Mouse (Mus musculus): ENCODE measurements around the gene Atpif1. TPM values are rescaled to one million over a fixed set of nuclear protein-coding genes. Genes with fewer than 3 reads are reported as not detected.

Gene Atpif1
- 1,728 and 2,046 TPM in 2 replicates for total RNA-seq (2017)

DNA sequence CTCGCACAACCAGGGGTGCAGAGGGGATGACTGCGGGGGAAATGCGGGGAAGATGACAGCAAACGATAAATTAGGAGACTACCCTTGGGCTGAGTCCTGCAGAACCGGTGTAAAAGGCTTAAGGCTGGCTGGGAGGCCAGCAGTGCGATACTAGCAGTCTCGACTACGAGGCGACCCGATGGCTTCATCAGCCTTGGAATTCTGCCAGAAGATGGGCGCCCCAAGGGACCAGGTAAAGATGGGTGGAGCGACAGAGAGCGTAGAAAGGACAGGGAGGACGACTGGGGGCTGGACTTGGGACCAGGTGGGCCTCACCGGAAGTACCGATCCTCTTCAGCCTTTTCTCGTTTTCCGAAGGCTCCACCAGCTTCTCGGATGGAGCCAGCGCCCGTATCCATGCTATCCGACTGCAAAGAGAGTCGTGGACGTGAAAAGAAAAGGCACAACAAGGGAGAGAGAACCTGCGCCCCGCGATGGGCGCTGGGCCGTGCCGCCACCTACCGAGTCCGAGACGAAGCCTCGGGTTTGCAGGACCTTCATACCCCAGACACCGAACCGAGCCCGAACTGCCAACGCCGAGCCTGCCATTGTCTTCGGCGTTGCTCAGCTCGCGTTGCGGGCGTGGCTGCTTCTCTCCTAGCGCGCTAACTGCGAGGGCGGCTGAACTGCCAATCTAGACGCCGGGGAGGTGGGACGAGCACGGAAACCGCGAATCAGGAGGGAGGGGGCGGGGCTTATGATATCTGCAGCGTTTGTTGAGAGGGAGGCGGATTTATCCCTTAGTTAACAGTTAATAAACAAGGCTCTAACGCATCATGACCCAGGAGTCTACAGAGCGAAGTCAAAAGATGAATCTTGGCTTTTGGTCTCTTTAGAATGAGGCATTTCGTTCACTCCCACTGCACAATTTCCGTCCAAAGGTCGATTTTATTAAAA is at the start of gene Atpif1:
Gene Atpif1, minus strand, starts transcription at position 679 of the 936 bp plus-strand sequence.
- ATAC-seq (replicated peaks; ENCODE audit: low read depth, poor library complexity, severe bottlenecking): peak; percentile 83

DNA sequence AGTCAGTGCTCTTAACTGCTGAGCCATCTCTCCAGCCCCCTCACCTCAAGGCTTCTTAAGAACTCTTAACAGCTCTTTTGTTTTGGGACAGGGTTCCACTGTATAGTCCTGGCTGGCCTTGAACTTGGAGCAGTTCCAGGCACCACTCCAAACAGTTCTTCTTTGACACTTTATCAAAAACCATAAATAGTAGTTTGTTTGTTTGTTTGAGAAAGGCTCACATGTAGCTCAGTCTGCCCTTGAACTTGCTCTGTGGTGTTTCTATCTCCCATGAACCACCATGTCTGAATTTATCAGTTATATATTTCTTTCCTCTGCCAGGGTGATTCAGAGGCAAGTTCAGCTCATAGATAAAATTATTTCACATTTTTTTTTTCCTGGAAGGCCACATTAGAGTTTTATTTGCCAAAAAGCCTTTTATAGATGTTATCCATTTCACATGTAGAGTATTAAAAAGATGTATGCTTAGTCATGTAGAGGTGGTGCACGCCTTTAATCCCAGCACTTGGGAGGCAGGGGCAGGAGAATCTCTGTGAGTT is 41.4 kb upstream of the Atpif1 start:
- no peak for ATAC-seq (replicated peaks; ENCODE audit: low read depth, poor library complexity, severe bottlenecking)

DNA sequence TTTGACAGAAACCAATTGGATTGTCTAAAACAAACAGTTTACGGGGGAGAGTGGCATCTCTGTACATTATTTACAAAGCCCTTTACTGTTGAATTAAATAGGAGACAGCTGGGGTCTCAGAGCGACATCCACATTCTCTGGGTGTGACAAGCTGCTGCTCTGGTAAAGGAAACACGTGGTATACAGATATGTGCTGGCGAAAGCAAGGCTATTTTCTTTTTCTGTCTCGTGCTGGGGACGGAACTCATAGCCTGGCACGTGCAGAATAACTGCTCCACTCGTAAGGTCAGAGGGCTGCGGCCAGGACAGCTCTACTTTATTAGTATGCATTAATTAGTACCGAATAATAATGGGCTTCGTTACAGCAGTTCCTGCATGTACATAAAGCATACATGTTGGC is 39.9 kb upstream of the Atpif1 start:
- ATAC-seq (replicated peaks; ENCODE audit: low read depth, poor library complexity, severe bottlenecking): peak; percentile 54; the same call in 1 of the 2 replicates

DNA sequence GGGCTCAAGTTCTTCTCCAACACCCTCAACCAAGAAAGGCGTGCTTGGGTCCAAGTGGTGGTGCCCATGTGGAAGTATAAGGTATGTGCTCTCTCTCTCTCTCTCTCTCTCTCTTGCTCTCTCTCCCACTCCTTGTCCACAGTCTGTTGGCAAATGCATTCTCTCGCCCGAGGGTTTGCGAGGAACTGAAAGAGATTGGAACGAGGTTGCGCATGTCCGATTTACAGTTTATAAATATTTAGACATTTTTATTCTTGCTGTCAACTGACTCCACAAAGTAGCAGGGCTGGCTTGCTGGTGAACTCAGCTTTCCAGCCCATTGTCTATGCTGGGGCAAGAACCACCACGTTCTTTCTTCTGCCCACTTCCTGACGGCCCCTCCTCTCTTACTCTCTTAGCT is 37.7 kb upstream of the Atpif1 start:
- ATAC-seq (replicated peaks; ENCODE audit: low read depth, poor library complexity, severe bottlenecking): no peak

DNA sequence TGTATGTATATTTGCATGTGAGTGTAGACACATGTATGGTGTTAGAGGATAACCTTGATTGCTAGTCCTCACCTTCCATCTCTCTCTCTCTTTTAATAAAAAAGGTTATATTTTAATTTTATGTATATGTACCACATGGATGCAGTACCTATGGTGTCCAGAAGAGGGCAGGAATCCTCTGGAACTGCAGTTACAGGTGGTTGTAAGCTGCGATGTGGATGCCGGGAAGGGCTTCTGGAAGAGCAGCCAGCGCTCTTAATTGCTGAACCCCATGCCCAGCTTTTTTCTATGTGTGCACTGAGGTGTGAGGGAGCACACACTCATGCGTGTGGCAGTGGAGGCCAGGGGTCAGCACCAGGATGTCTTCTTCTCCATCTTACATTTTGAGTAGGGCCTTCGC is 35.7 kb upstream of the Atpif1 start:
- ATAC-seq (replicated peaks; ENCODE audit: low read depth, poor library complexity, severe bottlenecking): no peak

DNA sequence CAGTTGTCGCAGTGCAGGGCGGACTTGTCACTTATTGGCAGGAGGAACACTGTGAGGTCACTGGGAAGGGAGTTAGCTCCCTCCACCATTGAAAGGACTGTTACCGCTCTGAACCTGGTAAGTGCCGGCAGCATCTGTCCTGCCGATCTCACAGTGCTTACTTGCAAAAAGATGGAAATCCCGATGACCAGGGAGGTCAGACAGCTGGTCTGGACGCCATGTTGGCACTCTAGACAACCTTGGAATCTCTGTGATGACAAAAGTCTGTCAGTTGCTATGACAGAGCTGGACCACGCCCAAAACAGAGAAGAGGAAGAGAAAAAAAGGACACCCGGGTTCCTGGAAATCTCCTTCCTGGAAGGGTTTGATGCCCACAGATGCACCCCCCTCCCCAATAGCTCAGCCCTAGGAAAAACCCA is 33.9 kb upstream of the Atpif1 start:
- ATAC-seq (replicated peaks; ENCODE audit: low read depth, poor library complexity, severe bottlenecking): no peak

DNA sequence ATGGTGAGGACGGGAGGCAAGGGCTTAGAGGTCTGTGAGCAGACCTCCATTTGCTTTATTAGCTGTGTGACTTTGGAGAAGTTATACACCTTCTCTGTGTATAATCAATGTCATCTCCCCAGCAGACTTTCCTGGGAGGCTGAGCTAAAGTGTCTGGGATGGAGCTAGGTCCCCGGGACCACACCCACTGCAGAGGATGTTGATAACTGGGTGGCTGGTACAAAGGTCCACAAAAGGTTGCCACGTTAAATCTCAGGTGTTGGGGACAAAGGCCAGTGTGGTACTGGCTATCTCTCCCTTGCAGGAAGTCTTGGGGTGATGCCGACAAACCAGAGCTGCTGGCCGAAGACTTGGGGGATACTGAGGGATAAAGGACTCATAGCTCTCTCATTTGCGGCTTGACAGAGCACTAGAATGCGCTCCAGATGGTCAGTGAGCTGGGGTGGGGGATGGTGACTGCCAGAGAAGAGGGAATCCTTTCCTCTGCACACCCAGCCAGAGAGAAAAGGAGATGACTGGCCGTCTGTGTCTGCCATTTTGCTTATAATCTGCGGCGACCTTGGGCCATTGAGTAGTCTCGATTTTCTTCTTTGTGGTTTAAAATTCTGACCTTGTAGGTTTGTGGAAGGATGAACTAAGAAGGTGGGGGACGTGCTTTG is 31.8 kb upstream of the Atpif1 start:
- ATAC-seq (replicated peaks; ENCODE audit: low read depth, poor library complexity, severe bottlenecking): no peak

DNA sequence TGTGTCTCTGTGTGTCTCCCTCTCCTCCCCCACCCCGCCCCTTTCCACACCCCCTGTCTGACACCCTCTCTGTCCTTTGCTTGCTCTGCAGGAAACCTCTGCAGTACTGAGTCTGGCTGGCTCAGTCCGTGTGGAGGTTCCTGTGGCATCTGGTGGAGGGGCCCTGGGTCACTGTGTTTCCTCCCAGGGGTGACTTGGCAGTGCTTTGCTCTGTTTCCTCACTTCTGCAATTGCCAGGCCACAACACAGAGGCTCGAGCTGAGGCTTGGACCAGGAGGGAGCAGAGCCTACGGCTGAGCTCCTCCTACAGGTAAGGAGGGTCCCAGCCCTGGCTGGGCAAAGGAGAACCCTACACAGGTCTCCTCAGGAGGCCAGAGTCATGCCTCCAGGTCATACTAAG is 30.5 kb upstream of the Atpif1 start, which contains the start of gene Ptafr:
Gene Ptafr, plus strand, starts transcription at position 103 of the 400 bp plus-strand sequence.
- ATAC-seq (replicated peaks; ENCODE audit: low read depth, poor library complexity, severe bottlenecking): peak; percentile 99

DNA sequence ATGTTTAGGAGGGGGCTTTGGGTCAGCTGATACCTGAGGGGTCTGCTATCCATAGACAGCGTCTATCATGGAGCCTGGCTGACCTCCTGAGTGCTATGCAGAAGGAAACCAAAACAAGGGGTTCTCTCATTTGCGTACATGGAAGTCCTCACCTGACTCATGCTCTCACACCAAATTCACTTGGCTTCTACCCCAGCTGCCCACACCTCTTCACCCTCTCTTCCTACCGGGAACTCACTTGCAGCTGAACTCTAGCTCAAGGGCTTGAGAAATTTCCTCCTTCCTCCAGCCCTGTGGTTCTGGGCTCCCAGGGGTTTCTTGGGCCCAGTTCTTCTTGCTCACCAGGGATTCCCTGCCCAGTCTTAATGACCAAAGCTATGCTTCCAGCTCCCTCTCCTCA is 29.8 kb upstream of the Atpif1 start:
- no peak for ATAC-seq (replicated peaks; ENCODE audit: low read depth, poor library complexity, severe bottlenecking)

DNA sequence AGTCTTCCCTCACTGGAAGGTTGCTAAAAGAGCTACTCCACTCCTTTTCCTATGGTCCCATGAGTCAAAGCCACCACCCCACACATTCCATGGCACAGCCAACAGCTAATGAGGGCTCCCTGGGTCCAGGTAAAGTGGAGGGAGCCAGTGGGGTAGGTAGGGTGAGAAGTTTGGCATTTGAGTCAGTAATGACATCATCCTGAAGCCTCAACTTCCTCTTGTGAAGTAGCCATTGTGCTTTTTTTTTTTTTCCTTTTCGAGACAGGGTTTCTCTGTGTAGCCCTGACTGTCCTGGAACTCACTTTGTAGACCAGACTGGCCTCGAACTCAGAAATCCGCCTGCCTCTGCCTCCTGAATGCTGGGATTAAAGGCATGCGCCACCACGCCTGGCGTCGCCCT is 22.1 kb upstream of the Atpif1 start:
- peak; percentile 48; the same call in 1 of the 2 replicates for ATAC-seq (replicated peaks; ENCODE audit: low read depth, poor library complexity, severe bottlenecking)

DNA sequence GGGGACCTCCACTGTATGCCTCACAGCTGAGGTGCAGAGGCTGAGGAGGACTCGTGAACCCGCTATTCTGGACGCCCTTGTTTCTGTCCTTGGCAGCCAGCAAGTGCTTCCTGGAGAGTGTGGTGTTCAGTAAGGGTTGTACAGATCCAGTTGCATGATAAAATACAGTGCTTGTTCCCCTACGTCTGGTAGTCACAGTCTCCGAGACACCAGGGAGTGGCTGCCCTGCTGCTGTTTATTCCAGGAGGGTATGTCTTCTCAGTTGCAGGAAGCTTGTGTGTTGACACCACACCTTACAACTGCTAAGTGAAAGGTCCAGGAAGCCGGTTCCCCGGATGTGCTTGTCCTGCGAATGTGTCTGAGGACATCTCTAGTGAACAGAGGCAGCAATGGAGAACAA is 21.2 kb upstream of the Atpif1 start:
- peak; percentile 53 for ATAC-seq (replicated peaks; ENCODE audit: low read depth, poor library complexity, severe bottlenecking)

DNA sequence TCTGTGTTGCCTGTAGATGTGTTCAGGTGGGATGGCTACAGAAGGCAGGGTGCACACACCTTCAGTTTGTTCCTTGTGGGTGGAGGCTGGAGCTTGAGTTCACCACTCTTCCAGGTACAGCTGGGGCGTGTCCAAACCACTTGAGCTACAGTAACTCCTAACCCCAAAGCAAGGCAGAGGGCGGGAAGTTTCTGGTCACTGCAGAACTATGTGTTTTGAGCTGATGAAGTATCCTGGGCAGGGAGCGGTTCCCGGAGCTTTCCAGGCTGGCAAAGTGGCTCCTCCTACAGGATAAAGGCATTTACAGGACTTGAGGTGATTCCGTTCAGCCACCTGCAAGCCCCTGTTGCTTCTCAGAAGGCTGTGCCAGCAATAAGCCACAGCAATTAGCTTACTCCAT is 20.8 kb upstream of the Atpif1 start:
- no peak for ATAC-seq (replicated peaks; ENCODE audit: low read depth, poor library complexity, severe bottlenecking)

DNA sequence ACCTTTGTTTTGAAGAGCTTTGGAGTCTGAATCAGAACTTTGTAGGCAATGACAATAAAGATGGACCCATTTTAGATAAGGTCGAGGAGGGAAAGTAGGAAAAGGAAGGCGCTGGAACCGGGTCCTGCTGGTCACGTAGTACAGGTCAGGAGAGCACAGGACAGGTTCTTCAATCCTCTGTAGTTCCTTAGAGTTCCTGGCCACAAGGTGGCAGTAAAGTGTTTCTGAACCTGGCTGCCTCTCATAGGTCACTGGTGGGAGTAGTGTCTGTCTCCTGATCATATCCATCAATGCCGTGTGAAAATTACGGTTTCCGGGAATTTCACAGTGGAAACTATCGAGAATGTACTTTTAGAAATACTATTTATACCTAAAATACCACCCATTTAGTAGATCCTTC is 12.4 kb upstream of the Atpif1 start:
- peak; percentile 83 for ATAC-seq (replicated peaks; ENCODE audit: low read depth, poor library complexity, severe bottlenecking)

DNA sequence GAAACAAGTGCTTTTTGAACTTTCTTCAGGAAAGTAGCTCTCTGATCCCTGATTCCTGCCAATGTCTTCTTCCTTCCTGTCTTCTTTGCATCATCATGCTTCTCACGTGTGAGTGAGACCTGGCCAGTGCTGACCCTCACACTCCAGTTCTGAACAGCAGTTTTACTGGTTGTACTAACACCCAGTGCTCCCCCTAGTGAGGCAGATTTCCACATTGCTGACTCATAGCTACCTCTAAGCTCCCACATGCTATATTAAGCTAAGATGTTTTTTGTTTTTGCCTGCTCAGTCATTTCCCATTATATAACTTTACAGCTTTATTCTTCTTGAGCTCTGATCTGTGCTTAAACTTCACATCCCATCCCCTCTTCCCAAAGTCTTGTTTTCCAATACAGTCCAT is 9.3 kb upstream of the Atpif1 start:
- ATAC-seq (replicated peaks; ENCODE audit: low read depth, poor library complexity, severe bottlenecking): no peak

DNA sequence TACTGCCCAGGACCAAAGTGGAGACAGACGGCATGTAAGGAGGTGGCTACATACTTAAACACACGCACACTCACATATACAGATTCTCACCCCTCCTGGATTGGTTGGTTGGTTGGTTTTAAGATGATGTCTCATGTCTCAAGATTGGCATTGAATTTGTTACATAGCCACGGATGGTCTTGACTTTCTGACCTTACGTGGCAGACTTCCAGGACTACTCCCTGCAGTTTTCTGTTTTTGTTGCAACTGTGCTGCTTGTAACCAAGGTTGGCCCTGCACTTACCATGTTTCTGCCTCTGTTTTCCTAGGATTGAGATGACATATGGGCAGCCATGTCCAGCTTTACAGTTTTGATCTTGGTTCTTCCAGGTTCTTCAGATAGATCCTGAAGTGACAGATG is 8.0 kb upstream of the Atpif1 start:
- ATAC-seq (replicated peaks; ENCODE audit: low read depth, poor library complexity, severe bottlenecking): no peak

DNA sequence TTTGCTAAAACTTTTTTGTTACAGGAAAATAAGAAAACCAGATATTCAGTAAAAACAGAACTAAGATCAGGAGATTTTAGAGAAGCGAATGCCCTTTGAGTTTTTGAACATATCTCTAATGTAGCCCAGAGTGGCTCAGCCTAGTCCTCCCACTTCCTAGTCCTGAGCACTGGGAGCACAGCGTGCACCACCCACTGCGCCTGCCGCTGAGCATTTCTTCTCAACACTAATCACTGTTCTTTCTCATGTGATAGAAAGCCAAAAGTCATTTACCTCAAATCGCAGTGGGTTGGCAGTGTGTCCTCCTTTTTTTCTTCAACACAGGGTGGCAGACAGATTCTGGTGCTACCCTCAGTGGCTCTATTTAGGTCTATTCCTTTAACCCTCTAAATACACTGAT is 6.0 kb upstream of the Atpif1 start:
- ATAC-seq (replicated peaks; ENCODE audit: low read depth, poor library complexity, severe bottlenecking): no peak

DNA sequence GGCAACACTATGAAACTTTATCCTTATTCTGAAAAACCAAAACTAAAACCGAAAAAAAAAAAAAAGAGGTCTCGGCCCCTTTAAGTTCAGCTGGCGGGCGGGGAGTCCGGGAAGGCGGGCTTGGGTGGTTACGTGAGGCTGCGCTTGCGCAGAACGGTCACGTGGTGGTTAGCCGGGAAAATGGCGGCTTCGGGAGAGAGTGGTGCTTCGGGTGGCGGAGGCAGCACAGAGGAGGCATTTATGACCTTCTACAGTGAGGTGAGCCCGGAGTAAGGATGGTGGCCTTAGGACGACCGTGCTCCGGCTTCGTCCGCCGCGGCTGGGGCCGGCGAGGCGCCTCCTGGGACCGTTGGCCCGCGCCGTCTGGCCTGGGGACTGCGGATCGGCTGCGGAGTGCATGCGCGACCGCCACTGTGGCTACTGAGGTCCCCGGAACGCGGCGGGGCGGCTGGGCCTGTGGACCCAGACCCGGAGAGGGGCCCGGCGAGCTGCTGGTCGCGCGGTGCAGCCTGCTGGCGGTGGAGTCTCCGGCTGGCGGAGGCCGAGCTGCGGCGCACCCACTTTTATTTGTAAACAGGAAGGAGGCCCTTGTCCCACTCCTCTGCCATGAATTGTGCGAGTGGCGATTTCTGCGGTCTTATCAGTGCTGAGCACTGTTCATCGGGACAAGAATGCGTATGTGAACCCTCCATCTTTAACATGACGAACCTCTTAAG is 2.1 kb upstream of the Atpif1 start, which contains the start of gene Dnajc8:
Gene Dnajc8, plus strand, starts transcription at position 145 of the 716 bp plus-strand sequence.
- peak; percentile 55 for ATAC-seq (replicated peaks; ENCODE audit: low read depth, poor library complexity, severe bottlenecking)

DNA sequence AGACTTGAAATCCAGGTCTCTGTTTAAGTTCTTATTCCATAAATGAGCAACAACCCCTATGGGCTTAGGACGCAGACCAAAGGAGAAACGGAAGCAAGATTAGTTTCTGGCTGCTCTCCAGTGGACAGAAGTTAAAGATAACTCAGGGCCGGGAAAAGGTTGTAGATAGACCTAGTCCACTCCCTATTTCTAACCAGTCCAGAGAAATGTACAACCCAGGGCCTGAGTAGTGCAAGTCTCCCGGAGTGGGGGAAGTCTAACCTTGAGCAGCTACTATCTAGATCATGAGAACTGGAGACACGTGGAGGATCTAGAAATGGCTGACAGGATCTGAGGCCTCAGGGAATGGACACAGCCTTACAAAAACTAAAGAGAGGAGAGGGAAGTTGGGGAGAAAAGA is 963 bp downstream of the Atpif1 start:
- ATAC-seq (replicated peaks; ENCODE audit: low read depth, poor library complexity, severe bottlenecking): 0 out of 2 replicates have a peak, but pooled peaks have one; percentile 3

DNA sequence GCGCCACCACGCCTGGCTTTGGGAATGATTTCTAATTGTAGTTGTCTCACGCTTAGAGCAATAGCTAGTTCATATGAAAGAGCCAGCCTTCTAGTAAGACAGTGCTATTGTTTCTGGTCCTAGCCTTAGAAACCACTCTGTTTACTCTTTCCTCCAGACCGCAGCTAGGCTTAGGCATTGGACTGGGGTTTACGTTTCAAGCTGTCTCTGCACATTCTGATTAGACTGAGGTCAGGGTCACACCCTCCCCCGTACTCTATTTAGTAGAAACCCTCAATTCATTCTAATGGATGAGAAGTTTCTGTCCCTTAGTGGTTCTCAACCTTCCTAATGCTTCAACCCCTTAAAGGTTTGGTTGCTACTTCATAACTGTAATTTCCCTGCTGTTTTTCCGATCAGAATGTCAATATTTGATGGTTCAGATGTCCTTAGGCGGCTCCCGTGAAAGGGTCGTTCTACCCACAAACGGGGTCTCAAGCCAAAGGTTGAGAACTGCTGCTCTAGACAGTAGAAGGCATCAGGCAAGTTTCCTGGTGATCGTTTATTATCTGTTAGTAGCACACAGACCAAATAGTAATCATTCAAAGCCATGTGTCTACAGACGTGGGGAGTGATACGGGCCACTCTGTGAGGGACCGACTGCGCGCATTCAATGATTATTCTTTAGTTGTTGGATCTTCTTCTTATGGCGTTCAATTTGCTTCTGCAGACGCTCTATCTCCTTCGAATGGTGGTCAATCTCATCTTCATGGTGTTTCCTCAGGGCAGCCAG is 3.2 kb downstream of the Atpif1 start:
- peak; percentile 7; the same call in 1 of the 2 replicates for ATAC-seq (replicated peaks; ENCODE audit: low read depth, poor library complexity, severe bottlenecking)

Measured in common myeloid progenitor, adult 5-6 weeks (primary cell).